Mouse (Mus musculus) CH12.LX (cell line): ENCODE results near the gene Gna12. TPM values are rescaled to one million over a fixed set of nuclear protein-coding genes. Genes with fewer than 3 reads are reported as not detected.

Source experiments
- DNase-seq: peaks from one replicate; pipeline ENCODE4 v3.0.0-alpha.2; 2013; ENCODE audit errors: extremely low read depth
- H3K27ac ChIP-seq: 2 replicates; pipeline ENCODE4 v1.5.1; 2012; ENCODE audit warnings: low read depth, mild to moderate bottlenecking, control low read depth, moderate library complexity; ENCODE audit not compliant: insufficient read depth
- H3K27me3 ChIP-seq: replicated peaks from 2 replicates; pipeline ENCODE3; 2012; ENCODE audit warnings: inconsistent platforms
- H3K36me3 ChIP-seq, 2 experiments: replicated peaks in 1 of 2; 2 replicates each; pipeline versions ENCODE3 to v1.6.1; 2012; ENCODE audit warnings: inconsistent platforms in 1 of 2, low read length in 1 of 2, mild to moderate bottlenecking in 1 of 2, mixed read lengths in 1 of 2, moderate library complexity in 1 of 2; ENCODE audit not compliant: control insufficient read depth in 1 of 2, insufficient read depth in 1 of 2
- H3K4me1 ChIP-seq, 2 experiments: 2 replicates each; pipeline ENCODE4 v1.6.1; 2012; ENCODE audit warnings: inconsistent platforms in 1 of 2, moderate library complexity in 1 of 2; ENCODE audit not compliant: insufficient read depth in 2 of 2, control insufficient read depth in 1 of 2
- H3K4me2 ChIP-seq: 2 replicates; pipeline ENCODE4 v1.6.1; 2012; ENCODE audit warnings: low read depth, mild to moderate bottlenecking, control low read depth; ENCODE audit not compliant: poor library complexity, insufficient read depth, severe bottlenecking
- H3K4me3 ChIP-seq, 3 experiments: fragments of 150-350 bp in 1 of 3; sonication (generic) in 1 of 3; replicated peaks in 1 of 3; 2 replicates each; pipeline versions ENCODE3 to v1.5.1; 2011 to 2012; ENCODE audit warnings: low read depth in 2 of 3, low read length in 2 of 3, mild to moderate bottlenecking in 2 of 3, moderate library complexity in 2 of 3, control low read depth in 1 of 3, improper control_type of control experiment in 1 of 3, inconsistent platforms in 1 of 3, mixed read lengths in 1 of 3; ENCODE audit not compliant: poor library complexity in 1 of 3
- H3K79me2 ChIP-seq: replicated peaks from 2 replicates; pipeline ENCODE4 v1.6.1; 2012; ENCODE audit warnings: mild to moderate bottlenecking, moderate library complexity; ENCODE audit not compliant: control insufficient read depth, poor library complexity, insufficient read depth, severe bottlenecking; ENCODE audit errors: extremely low read depth
- H3K9ac ChIP-seq: 2 replicates; pipeline ENCODE4 v1.6.1; 2012; ENCODE audit warnings: low read depth, mild to moderate bottlenecking, control low read depth, moderate library complexity; ENCODE audit not compliant: insufficient read depth
- H3K9me3 ChIP-seq: replicated peaks from 2 replicates; pipeline ENCODE3; 2012; ENCODE audit warnings: low read length, inconsistent platforms, mixed read lengths
- CHD2 ChIP-seq: IDR thresholded peaks from 2 replicates; pipeline ENCODE4 v1.6.1; 2011; ENCODE audit warnings: low read length, improper control_type of control experiment
- CTCF ChIP-seq, 2 experiments: IDR thresholded peaks in 1 of 2; conservative IDR thresholded peaks in 1 of 2; 2 replicates each; pipeline ENCODE4 v1.5.1; 2011 to 2012; ENCODE audit warnings: low read depth in 2 of 2, low read length in 2 of 2, improper control_type of control experiment in 1 of 2, inconsistent platforms in 1 of 2, mild to moderate bottlenecking in 1 of 2, moderate library complexity in 1 of 2
- E2F4 ChIP-seq: IDR thresholded peaks from 2 replicates; pipeline ENCODE4 v1.6.1; 2011; ENCODE audit warnings: low read depth, low read length, improper control_type of control experiment; ENCODE audit not compliant: insufficient replicate concordance
- ELF1 ChIP-seq: IDR thresholded peaks from 2 replicates; pipeline ENCODE4 v1.6.1; 2014; ENCODE audit warnings: low read depth, mild to moderate bottlenecking, inconsistent platforms, low read length, improper control_type of control experiment
- EP300 ChIP-seq: IDR thresholded peaks from 2 replicates; pipeline ENCODE4 v1.6.1; 2011; ENCODE audit warnings: low read length, improper control_type of control experiment
- GABPA ChIP-seq: IDR thresholded peaks from 2 replicates; pipeline ENCODE4 v1.6.1; 2012; ENCODE audit warnings: low read depth, low read length, improper control_type of control experiment, inconsistent platforms; ENCODE audit not compliant: insufficient replicate concordance
- IRF4 ChIP-seq: IDR thresholded peaks from 2 replicates; pipeline ENCODE4 v1.6.1; 2014; ENCODE audit warnings: low read depth, mild to moderate bottlenecking, inconsistent platforms, low read length, improper control_type of control experiment
- KAT2A ChIP-seq: IDR thresholded peaks from 2 replicates; pipeline ENCODE4 v1.6.1; 2012; ENCODE audit warnings: low read length, improper control_type of control experiment, inconsistent platforms; ENCODE audit not compliant: insufficient replicate concordance
- MEF2A ChIP-seq: IDR thresholded peaks from 2 replicates; pipeline ENCODE4 v1.6.1; 2014; ENCODE audit warnings: low read depth, mild to moderate bottlenecking, inconsistent platforms, low read length, improper control_type of control experiment, borderline replicate concordance
- MXI1 ChIP-seq: IDR thresholded peaks from 2 replicates; pipeline ENCODE4 v1.6.1; 2011; ENCODE audit warnings: mild to moderate bottlenecking, low read depth, low read length, improper control_type of control experiment
- NRF1 ChIP-seq: IDR thresholded peaks from 2 replicates; pipeline ENCODE4 v1.6.1; 2014; ENCODE audit warnings: low read depth, mild to moderate bottlenecking, inconsistent platforms, low read length, improper control_type of control experiment, moderate library complexity
- PAX5 ChIP-seq: IDR thresholded peaks from 2 replicates; pipeline ENCODE4 v1.6.1; 2012; ENCODE audit warnings: low read length, inconsistent platforms, mixed read lengths
- SIN3A ChIP-seq: IDR thresholded peaks from 2 replicates; pipeline ENCODE4 v1.6.1; 2012; ENCODE audit warnings: low read length, improper control_type of control experiment, inconsistent platforms
- USF2 ChIP-seq: conservative IDR thresholded peaks from 2 replicates; pipeline ENCODE4 v1.6.1; 2011; ENCODE audit warnings: low read depth, low read length, improper control_type of control experiment
- ZC3H11A ChIP-seq: IDR thresholded peaks from 2 replicates; pipeline ENCODE4 v1.6.1; 2012; ENCODE audit warnings: low read depth, mild to moderate bottlenecking, inconsistent platforms, low read length, improper control_type of control experiment
- ZKSCAN1 ChIP-seq: IDR thresholded peaks from 2 replicates; pipeline ENCODE4 v1.6.1; 2012; ENCODE audit warnings: low read depth, inconsistent platforms, low read length, improper control_type of control experiment, borderline replicate concordance
- ZMIZ1 ChIP-seq: IDR thresholded peaks from 2 replicates; pipeline ENCODE4 v1.6.1; 2012; ENCODE audit warnings: low read depth, mild to moderate bottlenecking, inconsistent platforms, low read length, improper control_type of control experiment
- ZNF384 ChIP-seq: IDR thresholded peaks from 2 replicates; pipeline ENCODE4 v1.6.1; 2012; ENCODE audit warnings: low read depth, low read length, improper control_type of control experiment, inconsistent platforms
- dilution Hi-C: fragments of 300-500 bp; cut with MboI; formaldehyde crosslinking; loops from 2 replicates; pipeline ENCODE4 v1.14.3; 2020; ENCODE audit warnings: low sequenced_read_pairs; ENCODE audit not compliant: extremely low pct_unique_long_range_greater_than_20kb, extremely low pct_ligation_motif_present
- in situ Hi-C: fragments of 300-500 bp; cut with MboI; formaldehyde crosslinking; loops from 3 replicates; pipeline ENCODE4 v1.14.3; 2019; ENCODE audit warnings: low sequenced_read_pairs, low pct_ligation_motif_present, low pct_unique_long_range_greater_than_20kb, mixed read lengths
- polyA plus RNA-seq: library from polyadenylated mRNA; unstranded; fragments of >175 nt; gene quantifications from 2 replicates; pipeline ENCODE4 v1.2.1, GENCODE M21; 2012; ENCODE audit warnings: low read depth; ENCODE audit not compliant: insufficient read length
- total RNA-seq, 2 experiments: library from RNA; depleted of rRNA; stranded (reverse); fragments of 300-350 nt in 1 of 2; fragments of >200 nt in 1 of 2; gene quantifications; 2 replicates each; pipeline ENCODE4 v1.2.3; 2012 to 2014

Gna12 gene
- total and polyA plus RNA-seq, 3 experiments: 11.5 to 15.8 (median 15.4) TPM

DNA sequence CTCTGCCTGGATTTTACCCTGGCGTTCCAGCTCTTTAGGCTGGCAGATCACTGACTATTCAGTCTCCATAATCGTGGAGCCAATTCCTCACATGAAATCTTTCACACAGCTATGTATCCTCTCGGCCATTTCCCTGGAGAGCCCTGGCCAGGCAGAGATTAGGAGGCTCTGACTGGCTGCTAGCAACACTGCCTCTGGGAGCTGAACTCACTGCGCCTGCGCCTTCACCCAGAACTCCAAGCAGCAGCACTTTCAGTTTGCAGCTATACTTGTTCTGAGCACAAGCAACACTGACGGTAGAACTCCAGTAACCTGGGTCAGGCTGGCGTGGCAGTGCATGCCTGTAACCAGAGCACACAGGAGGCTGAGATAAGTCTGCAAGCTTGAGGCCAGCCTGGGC lies 32.1 kb downstream of the Gna12 start:
- Histone ChIP-seq H3K27me3 (no peaks in the 10 kb centered on the region), H3K79me2 (no peaks in the 10 kb centered on the region), H3K4me2 (no peak overlapping the region), H3K4me1 (peaks cover 21 to 31% of the 10 kb centered on the region in 2 experiments), H3K27ac (no peak overlapping the region), H3K9me3 (peaks cover 4% of the 10 kb centered on the region), H3K4me3 (no peak overlapping the region), H3K9ac (no peak overlapping the region), H3K36me3 (peaks cover 0 to 2% of the 10 kb centered on the region in 2 experiments)
- in situ Hi-C loops: no loop called here
- DNase-seq: no peak
- TF ChIP-seq GABPA (no peak), ELF1 (no peak), NRF1 (no peak), ZC3H11A (no peak), PAX5 (no peak), CTCF (conservative IDR thresholded peaks at IDR 0.05 in 1 of 2, IDR thresholded peaks at IDR 0.05 in 1 of 2; ENCODE audit: low read depth in 2 of 2, low read length in 2 of 2) (no peak), ZNF384 (no peak), EP300 (no peak), CHD2 (no peak)
- dilution Hi-C loops: no loop called here

- H3K27me3 ChIP-seq: no peaks in the 10 kb centered on the region
- peaks cover 0 to 2% of the 10 kb centered on the region in 2 experiments for H3K36me3 ChIP-seq
- TF ChIP-seq SIN3A (no peak), MEF2A (no peak), IRF4 (no peak), ZNF384 (no peak), E2F4 (no peak), MXI1 (no peak), KAT2A (no peak), USF2 (no peak), ZKSCAN1 (no peak), ZMIZ1 (no peak), NRF1 (no peak)
- in situ Hi-C loops (no loop called here), dilution Hi-C loops (no loop called here)
- DNase-seq: no peak
- no peak overlapping the region for H3K4me3 ChIP-seq
- H3K4me2 ChIP-seq: no peak overlapping the region
- peaks cover 4% of the 10 kb centered on the region for H3K9me3 ChIP-seq
- H3K9ac ChIP-seq: no peak overlapping the region
- peaks cover 15 to 23% of the 10 kb centered on the region in 2 experiments for H3K4me1 ChIP-seq
- H3K27ac ChIP-seq: no peak overlapping the region
- no peaks in the 10 kb centered on the region for H3K79me2 ChIP-seq
These were observed 34.2 kb downstream of the Gna12 start for GRCm38 (mm10) chr5:140796051-140796450.
